Mouse (Mus musculus): ENCODE data around the gene Zdhhc8.

DNA sequence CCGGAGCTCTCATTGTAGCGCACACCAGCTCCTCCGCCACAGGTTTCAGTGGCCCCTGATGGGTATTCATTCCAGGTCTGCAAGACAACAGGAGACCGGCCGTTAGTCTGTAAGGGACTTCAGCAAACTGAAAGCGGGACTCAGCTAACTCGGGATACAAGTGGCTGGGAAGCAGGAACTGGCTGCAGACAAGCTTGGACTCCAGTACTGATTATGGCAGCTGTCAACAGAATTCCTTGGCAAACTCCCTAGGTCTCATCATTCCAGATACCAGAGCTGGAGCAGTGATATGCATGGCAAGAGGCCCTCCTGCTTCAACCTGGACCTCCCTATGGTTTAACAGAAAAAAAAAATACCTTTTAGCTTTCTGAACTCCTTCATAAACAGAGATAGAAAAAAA lies 20.1 kb downstream of the Zdhhc8 start:
- TF ChIP-seq CTCF (conservative IDR thresholded peaks at IDR 0.05; ENCODE audit: insufficient read depth, insufficient read length, low read depth, low read length): no peak
- TF ChIP-seq POLR2A (IDR thresholded peaks at IDR 0.05; ENCODE audit: low read depth, low read length): no peak
